Mouse (Mus musculus): ENCODE results near the gene Ppara. TPM values are rescaled to one million over a fixed set of nuclear protein-coding genes. Genes with fewer than 3 reads are reported as not detected.

Gene Ppara
- 5.0 and 7.0 TPM in 2 replicates for polyA plus RNA-seq (2012; rRNA removed)

DNA sequence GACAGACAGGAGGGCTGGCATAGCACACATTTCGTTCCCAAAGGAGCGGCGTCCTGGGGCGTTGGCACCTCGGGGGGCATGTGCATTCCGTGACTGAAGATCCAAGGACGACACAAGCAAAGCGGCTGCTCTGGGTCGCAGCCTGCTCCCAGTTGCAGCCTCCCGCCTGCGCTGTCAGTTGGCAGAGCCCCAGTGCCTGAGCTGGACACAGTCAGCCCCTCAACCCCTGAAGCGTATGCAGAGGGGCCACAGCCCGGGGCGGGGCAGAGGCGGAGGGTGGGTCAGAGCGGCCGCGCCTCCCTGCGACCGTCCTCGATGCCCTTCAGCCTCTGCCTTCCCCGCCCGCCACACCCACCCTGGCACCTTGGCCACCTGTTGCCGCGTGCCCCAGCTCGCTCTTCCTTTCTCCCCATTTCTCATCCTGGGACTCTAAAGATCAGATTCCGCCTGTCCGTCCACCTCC is at the start of gene Ppara:
Gene Ppara (plus strand): TSS at position 413 of the 463 bp plus-strand sequence.

DNA sequence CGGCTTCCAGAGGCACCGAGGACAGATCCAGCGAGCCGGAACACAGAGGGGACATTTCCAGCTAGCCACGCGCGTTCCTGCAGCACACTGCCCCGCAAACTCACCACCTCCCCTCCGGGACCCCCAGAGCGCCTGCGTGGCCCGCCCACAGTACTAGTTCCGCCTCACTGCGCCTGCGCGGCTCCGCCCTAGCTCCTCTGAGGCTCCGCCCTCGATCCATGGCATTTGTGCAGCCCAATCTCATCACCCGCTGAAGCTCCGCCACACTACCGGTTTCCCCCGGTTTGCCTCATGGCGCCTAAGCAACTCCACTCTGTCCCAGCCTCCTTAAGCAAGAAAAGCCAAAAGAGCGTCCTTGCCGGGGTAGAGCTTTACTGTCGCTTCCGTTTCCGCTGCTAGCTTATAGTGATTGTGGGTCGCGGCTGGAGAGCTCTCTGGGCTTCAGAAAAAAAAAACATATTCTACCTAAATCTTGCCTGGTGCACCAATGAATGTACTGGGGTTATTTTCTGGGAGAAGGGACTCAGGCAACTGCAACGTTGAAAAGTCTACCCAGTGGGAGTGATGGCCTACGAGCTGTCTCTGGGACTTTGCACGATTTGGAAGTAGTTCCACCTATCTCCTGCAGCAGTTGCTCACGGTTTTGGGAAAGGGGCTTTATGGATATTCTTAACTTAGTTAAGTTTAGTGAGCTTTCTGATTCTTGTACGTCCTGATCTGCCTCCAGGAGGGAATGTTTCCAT is 76.9 kb downstream of the Ppara start, which contains the start of gene Cdpf1:
Gene Cdpf1 (minus strand): TSS at position 163 of the 743 bp plus-strand sequence.

GRCm38 (mm10) chr15:85821203-85822010 is 86.6 kb downstream of the Ppara start, which contains the start of gene Pkdrej:
TSS of gene Pkdrej (minus strand) at chr15:85821734.

DNA sequence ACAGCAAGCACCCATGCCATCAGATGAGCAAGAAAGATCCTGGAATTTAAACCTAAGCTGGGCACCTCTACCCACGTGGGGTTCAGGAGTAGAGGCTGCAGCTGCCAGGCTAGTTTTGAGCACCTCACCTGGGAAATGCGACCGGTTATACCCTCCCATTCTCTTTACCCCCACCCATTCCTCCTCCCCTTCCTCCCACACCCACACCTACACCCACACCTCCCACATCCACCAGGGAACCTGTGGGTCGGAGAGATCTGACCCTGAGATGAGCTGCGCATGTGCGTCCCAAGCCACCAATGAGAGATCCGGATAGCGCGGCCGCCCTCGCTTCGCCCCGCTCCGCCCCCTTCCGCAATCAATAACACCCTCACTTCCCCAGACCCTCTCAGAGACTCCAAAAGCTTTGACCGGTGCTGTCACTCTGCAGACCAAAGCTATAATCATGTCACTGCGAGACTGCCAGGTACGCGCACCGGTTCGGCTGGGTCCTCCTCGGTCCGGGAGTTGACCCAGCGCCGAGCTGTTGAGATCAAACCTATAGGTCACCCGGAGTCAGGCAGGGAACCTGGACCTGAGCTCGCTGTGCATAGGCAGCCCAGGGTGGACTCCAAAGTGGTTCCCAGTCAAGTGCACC is 97.3 kb downstream of the Ppara start, which contains the start of gene Ttc38:
Gene Ttc38 (plus strand): TSS at position 353 of the 637 bp plus-strand sequence.

Other genes with a start within 250 kb of the Ppara start
- gene 7530416G11Rik, start 231.8 kb upstream of the Ppara start, polyA plus RNA-seq (2012; rRNA removed): not detected in 2 replicates
- 23.6 and 29.2 TPM in 2 replicates for gene Wnt7b, start 152.5 kb upstream of the Ppara start, polyA plus RNA-seq (2012; rRNA removed)
- gene Cdpf1, start 76.7 kb downstream of the Ppara start, polyA plus RNA-seq (2012; rRNA removed): 34.7 and 54.3 TPM in 2 replicates
- 0.31 and 0.42 TPM in 2 replicates for gene Pkdrej, start 86.8 kb downstream of the Ppara start, polyA plus RNA-seq (2012; rRNA removed)
- 5.3 and 7.0 TPM in 2 replicates for gene Ttc38, start 97.3 kb downstream of the Ppara start, polyA plus RNA-seq (2012; rRNA removed)
- 10.4 and 12.8 TPM in 2 replicates for gene Gtse1, start 124.8 kb downstream of the Ppara start, polyA plus RNA-seq (2012; rRNA removed)
- gene Trmu, start 144.3 kb downstream of the Ppara start, polyA plus RNA-seq (2012; rRNA removed): 40.1 and 46.8 TPM in 2 replicates